Mouse (Mus musculus) heart, embryonic 13.5 days (tissue): ENCODE results near the gene 4930407I10Rik. TPM values are rescaled to one million over a fixed set of nuclear protein-coding genes. Genes with fewer than 3 reads are reported as not detected.

Source experiments
- ATAC-seq: fragments of 200-750 bp; cut with Nextera tagmentation; 2 replicates; pipeline ENCODE4 v1.8.0; 2017; ENCODE audit warnings: moderate TSS enrichment; ENCODE audit not compliant: insufficient number of reproducible peaks, low FRiP score, low TSS enrichment; ENCODE audit errors: extremely low read depth
- H3K27ac ChIP-seq: fragments of 300-500 bp; sonication (generic); replicated peaks from 2 replicates; pipeline ENCODE4 v1.5.1; 2015; ENCODE audit warnings: moderate library complexity, mild to moderate bottlenecking, inconsistent platforms
- H3K27me3 ChIP-seq: fragments of 300-500 bp; sonication (generic); replicated peaks from 2 replicates; pipeline ENCODE4 v1.6.1; 2015; ENCODE audit warnings: mild to moderate bottlenecking, inconsistent platforms
- H3K36me3 ChIP-seq: fragments of 300-500 bp; sonication (generic); 2 replicates; pipeline ENCODE4 v1.6.1; 2015; ENCODE audit warnings: mild to moderate bottlenecking, inconsistent platforms
- H3K4me1 ChIP-seq: fragments of 300-500 bp; sonication (generic); 2 replicates; pipeline ENCODE4 v1.6.1; 2015; ENCODE audit warnings: inconsistent platforms
- H3K4me2 ChIP-seq: fragments of 300-500 bp; sonication (generic); 2 replicates; pipeline ENCODE4 v1.6.1; 2015; ENCODE audit warnings: inconsistent platforms, mild to moderate bottlenecking, moderate library complexity
- H3K4me3 ChIP-seq: fragments of 300-500 bp; sonication (generic); 2 replicates; pipeline ENCODE4 v1.5.1; 2015; ENCODE audit warnings: moderate library complexity, mild to moderate bottlenecking, inconsistent platforms
- H3K9ac ChIP-seq: fragments of 300-500 bp; sonication (generic); 2 replicates; pipeline ENCODE4 v1.6.1; 2015; ENCODE audit warnings: inconsistent platforms, mild to moderate bottlenecking, moderate library complexity
- H3K9me3 ChIP-seq: fragments of 300-500 bp; sonication (generic); 2 replicates; pipeline ENCODE4 v1.6.1; 2016; ENCODE audit warnings: inconsistent platforms
- WGBS: fragments of 180-500 bp; shearing (Covaris S2); methylation state at CpG from one replicate; pipeline ENCODE4 v1.1.7; 2015; ENCODE audit warnings: mixed read lengths; 5-methylcytosine and 5-hydroxymethylcytosine counted together
- polyA plus RNA-seq: library from polyadenylated mRNA; unstranded; fragments of >200 nt; fragmentation: Nextera tagmentation; extraction: Ambion mirVana; gene quantifications from 2 replicates; pipeline ENCODE4 v1.2.1, GENCODE M21; 2015

4930407I10Rik gene
- polyA plus RNA-seq, 1 experiment from 2014 or later, result not detected

- ATAC-seq, result no peak
- peaks cover 82% of the 10 kb centered on the region for H3K27me3 ChIP-seq
- H3K9me3 ChIP-seq, result no peaks in the 10 kb centered on the region
- H3K4me2 ChIP-seq, result no peak overlapping the region
- H3K4me3 ChIP-seq, result no peak overlapping the region
- H3K36me3 ChIP-seq, result no peaks in the 10 kb centered on the region
- WGBS, result 60% methylated on average over 14 of the region's 14 CpGs
- H3K9ac ChIP-seq, result no peak overlapping the region
- no peak overlapping the region for H3K27ac ChIP-seq
- H3K4me1 ChIP-seq, result no peaks in the 10 kb centered on the region
Observed at GRCm38 (mm10) chr15:82063909-82064308, 5.0 kb downstream of the 4930407I10Rik start.

GRCm38 (mm10) chr15:82065511-82065910 lies 6.6 kb downstream of the 4930407I10Rik start:
- ATAC-seq, result no peak
- Histone ChIP-seq H3K9ac (no peak overlapping the region), H3K36me3 (no peaks in the 10 kb centered on the region), H3K27ac (no peak overlapping the region), H3K4me3 (no peak overlapping the region), H3K4me1 (peaks cover 5% of the 10 kb centered on the region; the same call in 1 of the 2 replicates), H3K4me2 (no peak overlapping the region; the same call in 1 of the 2 replicates), H3K27me3 (peaks cover 93% of the 10 kb centered on the region), H3K9me3 (0 out of 2 replicates have a peak, but pooled peaks cover 6% of the 10 kb centered on the region)
- 16% methylated on average over 7 of the region's 7 CpGs for WGBS

- Histone ChIP-seq H3K27ac (no peak within 1 kb of the TSS), H3K27me3 (peaks cover 75% of the 10 kb centered on the region), H3K9me3 (0 out of 2 replicates have a peak, but pooled peaks cover 6% of the 10 kb centered on the region), H3K4me1 (peaks cover 5% of the 10 kb centered on the region; the same call in 1 of the 2 replicates), H3K4me3 (peak within 1 kb of the TSS; percentile 20; the same call in 1 of the 2 replicates), H3K4me2 (peak within 1 kb of the TSS; percentile 38), H3K36me3 (no peaks in the 10 kb centered on the region), H3K9ac (no peak within 1 kb of the TSS)
- WGBS, result 20% methylated on average over 40 of the region's 40 CpGs
- no peak for ATAC-seq
Observed at GRCm38 (mm10) chr15:82069898-82070297, 10.9 kb downstream of the 4930407I10Rik start, which contains the start of gene Mei1. Mei1 (plus strand) TSS chr15:82069996.

- H3K27ac ChIP-seq, result no peak overlapping the region
- WGBS, result 84% methylated on average over 26 of the region's 26 CpGs
- 0 out of 2 replicates have a peak, but pooled peaks cover 6% of the 10 kb centered on the region for H3K9me3 ChIP-seq
- H3K36me3 ChIP-seq, result no peaks in the 10 kb centered on the region
- no peak overlapping the region for H3K9ac ChIP-seq
- peaks cover 5% of the 10 kb centered on the region; the same call in 1 of the 2 replicates for H3K4me1 ChIP-seq
- no peak overlapping the region for H3K4me3 ChIP-seq
- no peak overlapping the region for H3K4me2 ChIP-seq
- no peak for ATAC-seq
- H3K27me3 ChIP-seq, result peaks cover 66% of the 10 kb centered on the region
Observed at GRCm38 (mm10) chr15:82071816-82072469, 13.0 kb downstream of the 4930407I10Rik start.

- WGBS, result 70% methylated on average over 7 of the region's 7 CpGs
Observed at GRCm38 (mm10) chr15:82073490-82073889, 14.5 kb downstream of the 4930407I10Rik start.

GRCm38 (mm10) chr15:82079883-82080282 lies 20.9 kb downstream of the 4930407I10Rik start:
- peaks cover 40% of the 10 kb centered on the region for H3K27me3 ChIP-seq
- ATAC-seq, result no peak
- no peak overlapping the region for H3K9ac ChIP-seq
- H3K4me1 ChIP-seq, result no peaks in the 10 kb centered on the region
- H3K27ac ChIP-seq, result no peak overlapping the region
- H3K4me2 ChIP-seq, result no peak overlapping the region
- H3K4me3 ChIP-seq, result no peak overlapping the region
- 50% methylated on average over 10 of the region's 10 CpGs for WGBS
- no peaks in the 10 kb centered on the region for H3K9me3 ChIP-seq
- H3K36me3 ChIP-seq, result no peaks in the 10 kb centered on the region

More at GRCm38 (mm10) chr15:82073490-82073889, 14.5 kb downstream of the 4930407I10Rik start:
- H3K27me3 ChIP-seq, result peaks cover 54% of the 10 kb centered on the region
- no peak for ATAC-seq
- H3K27ac ChIP-seq, result no peak overlapping the region
- no peak overlapping the region for H3K4me2 ChIP-seq
- H3K36me3 ChIP-seq, result no peaks in the 10 kb centered on the region
- no peak overlapping the region for H3K9ac ChIP-seq
- H3K9me3 ChIP-seq, result 0 out of 2 replicates have a peak, but pooled peaks cover 6% of the 10 kb centered on the region
- peaks cover 5% of the 10 kb centered on the region; the same call in 1 of the 2 replicates for H3K4me1 ChIP-seq
- no peak overlapping the region for H3K4me3 ChIP-seq

GRCm38 (mm10) chr15:82081161-82081560 lies 22.2 kb downstream of the 4930407I10Rik start:
- no peaks in the 10 kb centered on the region for H3K36me3 ChIP-seq
- 29% methylated on average over 7 of the region's 7 CpGs for WGBS
- H3K4me2 ChIP-seq, result no peak overlapping the region
- no peak overlapping the region for H3K4me3 ChIP-seq
- H3K27ac ChIP-seq, result no peak overlapping the region
- no peaks in the 10 kb centered on the region for H3K4me1 ChIP-seq
- H3K9me3 ChIP-seq, result no peaks in the 10 kb centered on the region
- H3K9ac ChIP-seq, result no peak overlapping the region
- peaks cover 50% of the 10 kb centered on the region for H3K27me3 ChIP-seq
- ATAC-seq, result no peak

- Histone ChIP-seq H3K4me3 (no peak overlapping the region), H3K4me2 (no peak overlapping the region), H3K4me1 (no peaks in the 10 kb centered on the region), H3K36me3 (no peaks in the 10 kb centered on the region), H3K27ac (no peak overlapping the region), H3K9me3 (no peaks in the 10 kb centered on the region), H3K27me3 (peaks cover 66% of the 10 kb centered on the region), H3K9ac (no peak overlapping the region)
- WGBS, result 66% methylated on average over 9 of the region's 9 CpGs
- ATAC-seq, result no peak
Observed at GRCm38 (mm10) chr15:82085606-82086005, 26.7 kb downstream of the 4930407I10Rik start.

- Histone ChIP-seq H3K4me3 (no peak overlapping the region), H3K4me1 (no peaks in the 10 kb centered on the region), H3K27ac (no peak overlapping the region), H3K4me2 (no peak overlapping the region), H3K9me3 (no peaks in the 10 kb centered on the region), H3K27me3 (peaks cover 64% of the 10 kb centered on the region), H3K36me3 (no peaks in the 10 kb centered on the region), H3K9ac (no peak overlapping the region)
- WGBS, result 69% methylated on average over 12 of the region's 12 CpGs
- no peak for ATAC-seq
Observed at GRCm38 (mm10) chr15:82086131-82086530, 27.2 kb downstream of the 4930407I10Rik start.

- H3K9ac ChIP-seq, result no peak overlapping the region
- no peak for ATAC-seq
- peaks cover 65% of the 10 kb centered on the region for H3K27me3 ChIP-seq
- no peaks in the 10 kb centered on the region for H3K4me1 ChIP-seq
- WGBS, result 16% methylated on average over 10 of the region's 10 CpGs
- no peaks in the 10 kb centered on the region for H3K9me3 ChIP-seq
- no peak overlapping the region for H3K4me3 ChIP-seq
- no peak overlapping the region for H3K4me2 ChIP-seq
- no peaks in the 10 kb centered on the region for H3K36me3 ChIP-seq
- H3K27ac ChIP-seq, result no peak overlapping the region
Observed at GRCm38 (mm10) chr15:82087266-82087665, 28.3 kb downstream of the 4930407I10Rik start.

- no peaks in the 10 kb centered on the region for H3K4me1 ChIP-seq
- ATAC-seq, result no peak
- no peaks in the 10 kb centered on the region for H3K36me3 ChIP-seq
- H3K4me3 ChIP-seq, result no peak overlapping the region
- no peak overlapping the region for H3K27ac ChIP-seq
- no peaks in the 10 kb centered on the region for H3K9me3 ChIP-seq
- no peak overlapping the region for H3K4me2 ChIP-seq
- WGBS, result 67% methylated on average over 7 of the region's 7 CpGs
- H3K9ac ChIP-seq, result no peak overlapping the region
- peaks cover 47% of the 10 kb centered on the region for H3K27me3 ChIP-seq
Observed at GRCm38 (mm10) chr15:82091061-82091460, 32.1 kb downstream of the 4930407I10Rik start.
